Mouse (Mus musculus): ENCODE data around the gene Nom1. TPM values are rescaled to one million over a fixed set of nuclear protein-coding genes. Genes with fewer than 3 reads are reported as not detected.

The Nom1 gene
- total and polyA plus RNA-seq, 3 experiments: 41.4 to 67.3 TPM; not detected in 1

- TF ChIP-seq ZMIZ1 (IDR thresholded peaks at IDR 0.05; ENCODE audit: low read depth, low read length) (no peak), MAX (IDR thresholded peaks at IDR 0.05; ENCODE audit: low read length) (no peak), NRF1 (IDR thresholded peaks at IDR 0.05; ENCODE audit: insufficient read depth, low read depth, low read length, poor library complexity, severe bottlenecking) (no peak), MXI1 (IDR thresholded peaks at IDR 0.05; ENCODE audit: low read depth, low read length) (no peak), SIN3A (IDR thresholded peaks at IDR 0.05; ENCODE audit: low read length) (no peak), ELF1 (IDR thresholded peaks at IDR 0.05; ENCODE audit: low read depth, low read length) (no peak), KAT2A (conservative IDR thresholded peaks at IDR 0.05; ENCODE audit: low read depth, low read length) (no peak), MYB (IDR thresholded peaks at IDR 0.05; ENCODE audit: low read depth, low read length) (no peak), CHD1 (IDR thresholded peaks at IDR 0.05; ENCODE audit: low read depth, low read length) (no peak), POLR2A (IDR thresholded peaks at IDR 0.05; ENCODE audit: control insufficient read depth in 1 of 2, insufficient read depth in 1 of 2, low read depth in 1 of 2, low read length in 2 of 2, poor library complexity in 1 of 2) (no peak), GATA1 (IDR thresholded peaks at IDR 0.05; ENCODE audit: low read depth, low read length) (no peak), CTCF (IDR thresholded peaks at IDR 0.05 in 2 of 3, conservative IDR thresholded peaks at IDR 0.05 in 1 of 3; ENCODE audit: control insufficient read depth in 1 of 3, insufficient read depth in 1 of 3, low read depth in 2 of 3, low read length in 3 of 3, poor library complexity in 1 of 3, severe bottlenecking in 1 of 3) (no peak), POLR2AphosphoS2 (IDR thresholded peaks at IDR 0.05; ENCODE audit: low read length) (no peak), MEF2A (IDR thresholded peaks at IDR 0.05; ENCODE audit: extremely low read depth, insufficient replicate concordance, low read depth, low read length, poor library complexity, severe bottlenecking) (no peak), GABPA (IDR thresholded peaks at IDR 0.05; ENCODE audit: low read depth, low read length) (no peak), TCF12 (IDR thresholded peaks at IDR 0.05; ENCODE audit: low read depth, low read length) (no peak), USF1 (IDR thresholded peaks at IDR 0.05; ENCODE audit: low read depth, low read length) (no peak)
- Histone ChIP-seq H3K79me2 (ENCODE audit: control insufficient read depth, insufficient read depth, low read length, poor library complexity) (no peaks in the 10 kb centered on the region; the same call in 1 of the 2 replicates), H3K4me3 (ENCODE audit: control insufficient read depth in 1 of 2, insufficient read depth in 1 of 2, low read depth in 2 of 2, low read length in 2 of 2) (no peak overlapping the region), H3K27me3 (ENCODE audit: control insufficient read depth in 1 of 2, insufficient read depth in 2 of 2, low read length in 2 of 2) (peaks cover 0 to 3% of the 10 kb centered on the region in 2 experiments; a peak in 3 of 4 replicates), H3K4me1 (ENCODE audit: control insufficient read depth in 1 of 2, insufficient read depth in 2 of 2, low read length in 2 of 2) (peaks cover 4 to 8% of the 10 kb centered on the region in 2 experiments), H3K27ac (ENCODE audit: control insufficient read depth, low read depth, low read length) (no peak overlapping the region), H3K36me3 (ENCODE audit: control insufficient read depth in 1 of 2, insufficient read depth in 2 of 2, low read length in 2 of 2) (peaks cover 0 to 2% of the 10 kb centered on the region in 2 experiments; a peak in 1 of 4 replicates), H3K9ac (ENCODE audit: control insufficient read depth, low read depth, low read length, poor library complexity, severe bottlenecking) (no peak overlapping the region), H3K9me3 (replicated peaks; ENCODE audit: insufficient read depth, low read length) (no peaks in the 10 kb centered on the region)
- no peak for DNase-seq (ENCODE audit: low read depth, low spot score)
Measured at GRCm38 (mm10) chr5:29471855-29472665, 37.6 kb downstream of the Nom1 start.

GRCm38 (mm10) chr5:29473551-29474245 is 39.2 kb downstream of the Nom1 start:
- H3K9ac ChIP-seq (ENCODE audit: control insufficient read depth, low read depth, low read length, poor library complexity, severe bottlenecking): no peak overlapping the region
- TF ChIP-seq HCFC1 (IDR thresholded peaks at IDR 0.05; ENCODE audit: low read depth, low read length) (no peak), POLR2AphosphoS2 (IDR thresholded peaks at IDR 0.05; ENCODE audit: low read length) (no peak), USF1 (IDR thresholded peaks at IDR 0.05; ENCODE audit: low read depth, low read length) (no peak), ZC3H11A (IDR thresholded peaks at IDR 0.05; ENCODE audit: low read depth, low read length) (no peak)
- peaks cover 0 to 3% of the 10 kb centered on the region in 2 experiments; a peak in 2 of 4 replicates for H3K27me3 ChIP-seq (ENCODE audit: control insufficient read depth in 1 of 2, insufficient read depth in 2 of 2, low read length in 2 of 2)
- no peak overlapping the region for H3K4me3 ChIP-seq (ENCODE audit: control insufficient read depth in 1 of 2, insufficient read depth in 1 of 2, low read depth in 2 of 2, low read length in 2 of 2)
- no peaks in the 10 kb centered on the region for H3K9me3 ChIP-seq (replicated peaks; ENCODE audit: insufficient read depth, low read length)
- DNase-seq (ENCODE audit: low read depth, low spot score): no peak
- no peaks in the 10 kb centered on the region for H3K36me3 ChIP-seq (ENCODE audit: control insufficient read depth in 1 of 2, insufficient read depth in 2 of 2, low read length in 2 of 2)
- H3K79me2 ChIP-seq (ENCODE audit: control insufficient read depth, insufficient read depth, low read length, poor library complexity): no peaks in the 10 kb centered on the region
- H3K27ac ChIP-seq (ENCODE audit: control insufficient read depth, low read depth, low read length): no peak overlapping the region
- H3K4me1 ChIP-seq (ENCODE audit: control insufficient read depth in 1 of 2, insufficient read depth in 2 of 2, low read length in 2 of 2): no peaks in the 10 kb centered on the region
